Mouse (Mus musculus) CH12.LX (cell line): ENCODE measurements around the gene Casp14.

Source experiments
- CTCF ChIP-seq, 2 experiments: IDR thresholded peaks in 1 of 2; conservative IDR thresholded peaks in 1 of 2; 2 replicates each; pipeline ENCODE4 v1.5.1; 2011 to 2012; ENCODE audit warnings: low read depth in 2 of 2, low read length in 2 of 2, improper control_type of control experiment in 1 of 2, inconsistent platforms in 1 of 2, mild to moderate bottlenecking in 1 of 2, moderate library complexity in 1 of 2
- HCFC1 ChIP-seq: IDR thresholded peaks from 2 replicates; pipeline ENCODE4 v1.6.1; 2012; ENCODE audit warnings: low read depth, mild to moderate bottlenecking, inconsistent platforms, low read length, improper control_type of control experiment
- JUND ChIP-seq: conservative IDR thresholded peaks from 2 replicates; pipeline ENCODE4 v1.6.1; 2011; ENCODE audit warnings: low read depth, low read length, improper control_type of control experiment
- MXI1 ChIP-seq: IDR thresholded peaks from 2 replicates; pipeline ENCODE4 v1.6.1; 2011; ENCODE audit warnings: mild to moderate bottlenecking, low read depth, low read length, improper control_type of control experiment

DNA sequence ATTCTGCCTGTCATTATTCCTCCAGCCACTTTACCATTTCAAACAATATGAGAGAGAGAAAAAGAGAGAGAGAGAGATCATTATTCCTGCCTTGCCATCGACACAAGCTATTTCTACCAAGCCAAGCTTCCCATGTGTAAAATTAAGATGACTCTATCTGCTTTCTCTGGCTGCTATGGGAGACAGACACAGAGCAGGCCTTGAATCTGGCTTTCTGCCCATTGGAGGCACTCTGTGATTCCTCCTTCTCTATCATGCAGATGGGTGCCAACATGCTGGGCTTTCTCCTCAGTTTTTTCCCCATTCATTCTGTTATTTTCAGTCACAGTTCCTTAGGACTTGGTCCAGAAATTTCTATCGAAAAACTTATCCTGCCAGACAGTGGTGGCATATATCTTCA is 4.6 kb upstream of the Casp14 start:
- TF ChIP-seq CTCF (conservative IDR thresholded peaks at IDR 0.05 in 1 of 2, IDR thresholded peaks at IDR 0.05 in 1 of 2; ENCODE audit: low read depth in 2 of 2, low read length in 2 of 2) (no peak), JUND (no peak), HCFC1 (no peak), MXI1 (no peak)
